Mouse (Mus musculus): ENCODE data around the gene Rbl1.
"Not testable (repeated sequence)": the region's sequence is repeated elsewhere in the genome, so short reads cannot be mapped to it uniquely, and the experiment has no call there.

Gene Rbl1

GRCm38 (mm10) chr2:157204366-157205218 is at the start of gene Rbl1:
TSS of gene Rbl1 (minus strand) at chr2:157204534.
- peak; percentile 92 for DNase-seq

DNA sequence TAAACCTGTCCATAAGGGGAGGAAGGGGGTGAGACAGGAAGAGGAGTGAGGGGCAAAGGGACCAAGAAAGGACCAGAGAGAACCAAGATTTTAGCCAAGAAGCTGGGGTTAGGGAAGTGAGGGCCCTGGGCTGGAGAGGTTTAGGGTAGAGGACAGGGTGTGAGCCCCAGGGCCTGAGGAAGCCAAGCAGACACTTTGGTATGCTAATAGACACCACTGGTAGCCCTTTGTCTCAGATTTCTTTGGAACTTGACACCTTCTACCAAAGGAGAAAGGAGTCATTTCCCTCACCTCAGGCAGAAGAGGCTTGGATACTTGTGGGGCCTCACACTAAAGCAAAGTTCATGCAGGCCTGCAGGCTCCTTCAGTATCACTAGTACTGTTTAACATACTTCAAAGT is 43.8 kb upstream of the Rbl1 start:
- DNase-seq = no peak

DNA sequence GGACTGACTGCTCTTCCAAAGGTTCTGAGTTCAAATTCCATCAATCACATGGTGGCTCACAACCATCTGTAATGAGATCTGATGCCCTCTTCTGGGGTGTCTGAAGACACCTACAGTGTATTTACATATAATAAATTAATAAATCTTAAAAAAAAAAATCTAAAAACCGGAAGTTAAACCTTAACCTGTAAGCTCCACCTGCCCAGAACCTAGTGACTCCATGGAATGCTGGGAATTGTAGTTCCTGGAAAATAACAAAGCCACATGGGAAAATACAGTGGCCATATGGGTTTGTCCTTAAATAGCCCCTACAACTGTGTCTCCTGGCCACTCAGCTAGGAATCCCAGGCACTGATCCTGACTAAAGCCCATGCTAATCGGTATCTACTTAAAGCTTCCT is 41.3 kb upstream of the Rbl1 start:
- DNase-seq = no peak

GRCm38 (mm10) chr2:157245001-157245400 is 40.7 kb upstream of the Rbl1 start:
- no peak for DNase-seq

DNA sequence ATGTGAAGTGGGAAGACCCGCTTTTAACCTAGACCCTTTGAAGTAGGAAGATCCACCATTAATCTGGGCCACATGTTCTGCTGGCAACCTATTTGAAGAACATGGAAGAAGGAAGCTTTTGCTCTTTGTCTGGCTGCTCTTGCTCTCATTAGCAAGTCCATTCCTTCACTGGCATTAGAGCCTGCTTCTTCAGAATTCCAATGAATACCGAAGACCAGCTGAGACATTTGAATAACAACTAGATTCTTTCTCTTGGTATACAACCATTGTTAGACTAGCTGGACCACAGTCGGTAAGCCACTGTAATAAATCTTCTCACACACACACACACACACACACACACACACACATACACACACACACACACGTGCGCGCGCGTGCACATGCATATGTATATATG is 31.6 kb upstream of the Rbl1 start:
- DNase-seq = no peak

DNA sequence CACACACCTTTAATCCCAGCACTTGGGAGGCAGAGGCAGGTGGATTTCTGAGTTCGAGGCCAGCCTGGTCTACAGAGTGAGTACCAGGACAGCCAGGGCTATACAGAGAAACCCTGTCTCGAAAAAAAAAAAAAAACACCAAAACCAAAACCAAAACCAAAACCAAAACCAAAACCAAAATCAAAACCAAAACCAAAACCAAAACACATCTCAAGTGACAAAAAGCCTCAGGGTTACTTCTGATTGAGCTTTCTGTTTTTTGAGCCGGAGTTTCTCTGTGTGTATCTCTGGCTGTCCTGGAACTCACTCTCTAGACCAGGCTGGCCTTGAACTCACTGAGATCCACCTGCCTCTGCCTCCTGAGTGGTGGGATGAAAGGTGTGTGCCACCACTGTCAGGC is 17.6 kb upstream of the Rbl1 start:
- not testable (repeated sequence) for DNase-seq

GRCm38 (mm10) chr2:157220108-157220507 is 15.8 kb upstream of the Rbl1 start:
- no peak for DNase-seq

GRCm38 (mm10) chr2:157211731-157212130 is 7.4 kb upstream of the Rbl1 start:
- no peak for DNase-seq

DNA sequence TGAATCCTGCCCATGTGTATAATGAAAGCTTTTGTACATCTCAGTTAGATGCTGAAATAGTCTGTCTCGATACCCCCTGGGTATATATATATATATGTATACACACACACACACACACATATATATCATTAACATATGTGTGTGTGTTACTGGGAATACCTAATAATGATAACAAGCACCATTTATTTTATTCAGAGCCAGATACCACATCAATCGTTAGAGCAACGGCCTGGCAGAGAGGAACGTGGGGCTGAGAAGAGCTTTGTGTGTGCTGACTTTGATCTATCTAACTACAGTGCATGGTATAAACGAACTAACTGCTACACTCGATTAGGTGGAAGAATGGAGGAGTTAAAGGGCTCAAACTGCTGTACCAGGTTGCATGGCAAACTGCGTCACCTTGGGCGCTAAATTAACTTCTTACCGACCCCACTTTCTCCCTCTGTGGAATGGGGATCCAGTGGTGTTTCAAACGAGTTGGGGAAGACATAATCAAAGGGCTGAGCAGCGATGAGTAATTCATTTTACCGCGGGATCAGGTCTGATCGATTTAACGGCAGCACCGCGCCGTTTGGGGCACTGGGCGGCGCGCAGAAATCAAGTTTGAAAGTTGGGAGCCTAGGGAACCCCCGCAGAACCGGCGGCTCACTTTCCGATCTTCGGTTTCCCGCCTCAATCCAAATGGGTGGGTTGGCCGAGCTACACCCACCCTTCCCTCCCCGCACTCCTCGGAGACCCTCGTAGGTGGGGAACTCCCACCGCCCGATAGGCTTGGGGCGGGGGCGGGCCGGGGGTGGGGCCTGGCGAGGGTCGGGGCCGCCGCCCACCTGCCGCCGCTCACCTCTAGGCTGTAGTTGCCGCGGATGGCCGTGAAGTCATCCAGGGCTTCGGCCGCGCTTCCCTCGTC is 622 bp downstream of the Rbl1 start:
- peak; percentile 49 for DNase-seq

DNA sequence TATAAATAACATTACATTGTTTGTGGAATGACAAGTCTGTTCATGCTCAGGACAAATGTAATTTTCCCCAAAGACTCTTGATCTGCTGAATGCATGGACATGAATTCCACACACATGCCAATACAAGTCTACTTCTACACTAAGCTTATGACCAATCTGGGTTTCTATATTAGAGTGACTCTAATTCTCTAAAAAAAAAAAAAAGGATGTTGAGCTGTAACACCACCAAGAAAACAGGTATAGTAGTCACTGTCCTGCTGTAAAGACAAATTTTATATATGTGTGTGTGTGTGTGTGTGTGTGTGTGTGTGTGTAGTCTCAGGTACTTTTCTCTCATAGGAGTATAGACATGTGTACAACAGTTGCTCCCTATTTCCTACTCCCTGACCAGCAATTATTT is 1.3 kb downstream of the Rbl1 start:
- no peak for DNase-seq

- no peak for DNase-seq
Observed at GRCm38 (mm10) chr2:157202361-157202760, 2.0 kb downstream of the Rbl1 start.

- DNase-seq = peak; percentile 52
Observed at GRCm38 (mm10) chr2:157201081-157201830, 3.1 kb downstream of the Rbl1 start.

- not testable (repeated sequence) for DNase-seq
Observed at GRCm38 (mm10) chr2:157198405-157198804, 5.9 kb downstream of the Rbl1 start.

GRCm38 (mm10) chr2:157190651-157191050 is 13.7 kb downstream of the Rbl1 start:
- no peak for DNase-seq

GRCm38 (mm10) chr2:157187223-157187622 is 17.1 kb downstream of the Rbl1 start:
- DNase-seq = no peak

GRCm38 (mm10) chr2:157186504-157186903 is 17.8 kb downstream of the Rbl1 start:
- no peak for DNase-seq

GRCm38 (mm10) chr2:157185022-157185660 is 19.2 kb downstream of the Rbl1 start:
- no peak for DNase-seq

DNA sequence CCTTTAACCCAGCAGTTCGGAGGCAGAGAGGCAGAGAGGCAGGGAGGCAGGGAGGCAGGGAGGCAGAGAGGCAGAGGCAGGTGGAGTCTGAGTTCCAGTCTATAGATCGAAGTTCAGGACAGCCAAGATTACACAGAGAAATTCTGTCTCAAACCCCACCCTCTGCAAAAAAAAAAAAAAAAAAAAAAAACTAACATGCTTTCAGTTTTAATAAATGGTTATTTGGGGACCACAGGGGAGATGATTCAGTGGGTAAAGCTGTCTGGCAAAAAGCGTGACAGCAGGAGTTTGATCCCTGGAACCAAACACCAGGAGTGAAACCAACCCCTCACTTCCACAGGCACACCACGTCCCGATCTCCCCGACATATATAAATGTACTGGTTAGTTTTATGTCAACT is 26.2 kb downstream of the Rbl1 start:
- DNase-seq = no peak

DNA sequence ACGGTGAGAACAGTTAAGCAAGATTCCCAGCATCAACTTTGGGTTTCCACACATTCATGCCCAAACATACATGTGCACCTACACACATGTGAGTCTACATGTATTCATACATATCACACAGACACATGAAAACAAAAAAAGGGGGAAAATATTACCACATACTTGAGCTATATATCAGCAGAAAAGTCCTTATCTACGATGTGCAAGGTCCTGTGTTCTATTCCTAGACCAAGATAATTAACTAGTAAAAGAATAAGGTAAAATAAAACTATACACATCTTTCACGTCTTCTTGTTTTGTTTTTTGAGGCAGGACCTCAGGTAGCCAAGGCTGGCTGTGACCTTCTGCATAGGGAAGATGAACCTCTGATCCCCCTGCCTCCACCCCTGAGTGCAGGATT is 28.1 kb downstream of the Rbl1 start:
- DNase-seq = no peak

DNA sequence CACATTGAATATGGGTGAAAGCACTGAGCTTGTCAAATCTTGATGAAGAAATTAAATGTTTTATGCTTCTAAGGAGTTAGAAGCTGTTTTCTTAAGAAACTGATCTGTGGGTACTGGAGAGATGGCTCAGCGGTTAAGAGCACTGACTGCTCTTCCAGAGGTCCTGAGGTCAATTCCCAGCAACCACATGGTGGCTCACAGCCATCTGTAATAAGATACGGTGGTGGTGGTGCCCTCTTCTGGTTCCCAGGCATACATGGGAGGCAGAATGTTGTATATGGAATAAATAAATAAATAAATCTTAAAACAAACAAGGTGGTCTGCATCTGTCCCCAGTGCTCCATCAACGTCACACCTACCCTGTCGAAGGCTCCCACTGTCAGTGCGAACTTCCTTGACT is 29.9 kb downstream of the Rbl1 start:
- no peak for DNase-seq

DNA sequence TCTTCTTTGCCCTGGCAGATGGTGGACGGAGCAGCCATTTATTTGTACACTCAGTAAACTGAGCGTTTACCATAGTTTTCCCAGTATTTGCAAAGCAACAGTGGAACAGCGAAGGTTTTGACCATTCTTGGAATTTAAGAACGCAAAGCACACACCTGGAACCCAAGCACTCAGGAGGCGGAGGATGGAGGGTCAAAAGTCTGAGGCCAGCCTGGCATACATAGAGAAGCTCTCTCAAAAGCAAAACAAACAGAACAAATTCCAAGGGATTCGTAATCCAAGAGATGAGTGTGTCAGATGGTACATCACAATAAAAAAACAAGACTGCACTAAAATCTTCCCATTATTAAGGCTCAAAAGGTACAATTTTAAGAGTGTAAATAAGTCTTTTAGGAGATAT is 30.8 kb downstream of the Rbl1 start:
- no peak for DNase-seq

DNA sequence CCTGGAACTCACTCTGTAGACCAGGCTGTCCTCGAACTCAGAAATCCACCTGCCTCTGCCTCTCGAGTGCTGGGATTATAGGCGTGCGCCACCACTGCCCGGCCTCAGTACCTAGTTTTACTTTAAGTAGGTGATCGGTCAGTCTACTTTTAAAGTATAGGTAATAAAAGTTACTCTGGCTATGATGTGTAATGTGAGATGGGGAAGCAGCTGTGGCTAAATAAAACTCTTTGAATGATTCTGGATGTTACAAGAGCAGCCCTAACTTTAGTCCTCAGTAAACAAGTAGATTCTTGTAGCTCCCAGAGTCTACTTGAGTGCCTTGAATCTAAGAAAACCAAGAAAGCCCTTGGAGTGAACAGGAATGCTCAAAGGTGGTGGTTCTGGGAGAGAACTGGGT is 31.4 kb downstream of the Rbl1 start:
- DNase-seq = no peak

- DNase-seq = no peak
Observed at GRCm38 (mm10) chr2:157170626-157171025, 33.7 kb downstream of the Rbl1 start.
